Mouse (Mus musculus) kidney, postnatal 25 days (tissue): ENCODE results near the gene Slc22a2.
"Not testable (repeated sequence)": the region's sequence is repeated elsewhere in the genome, so short reads cannot be mapped to it uniquely, and the experiment has no call there.

Experiments used
- DNase-seq, 2 experiments: peaks; one replicate each; pipeline ENCODE4 v3.0.0; 2021; ENCODE audit warnings: mixed read lengths in 2 of 2

Slc22a2 gene

GRCm38 (mm10) chr17:12583991-12584390 is at the start of gene Slc22a2:
Slc22a2 (plus strand) TSS chr17:12584132.
- DNase-seq, result peak; percentile 54 to 82

- peak; percentile 86 for DNase-seq
Measured at GRCm38 (mm10) chr17:12534353-12535145, 49.4 kb upstream of the Slc22a2 start.

- peak in 1 of 2 experiments; percentile 20 for DNase-seq
Measured at GRCm38 (mm10) chr17:12562215-12562614, 21.7 kb upstream of the Slc22a2 start.

- DNase-seq, result not testable (repeated sequence)
Measured at GRCm38 (mm10) chr17:12564481-12565000, 19.4 kb upstream of the Slc22a2 start.

GRCm38 (mm10) chr17:12565443-12565842 is 18.5 kb upstream of the Slc22a2 start:
- DNase-seq, result no peak

GRCm38 (mm10) chr17:12571316-12571715 is 12.6 kb upstream of the Slc22a2 start:
- DNase-seq, result peak in 1 of 2 experiments; percentile 54

- no peak for DNase-seq
Measured at GRCm38 (mm10) chr17:12571924-12572463, 11.9 kb upstream of the Slc22a2 start.

GRCm38 (mm10) chr17:12575391-12575790 is 8.5 kb upstream of the Slc22a2 start:
- peak in 1 of 2 experiments; percentile 53 for DNase-seq

- DNase-seq, result peak in 1 of 2 experiments; percentile 28
Measured at GRCm38 (mm10) chr17:12577096-12577495, 6.8 kb upstream of the Slc22a2 start.

GRCm38 (mm10) chr17:12585366-12585765 is 1.4 kb downstream of the Slc22a2 start:
- DNase-seq, result peak in 1 of 2 experiments; percentile 55

- peak in 1 of 2 experiments; percentile 21 for DNase-seq
Measured at GRCm38 (mm10) chr17:12586966-12587365, 3.0 kb downstream of the Slc22a2 start.

GRCm38 (mm10) chr17:12588801-12589247 is 4.9 kb downstream of the Slc22a2 start:
- DNase-seq, result peak in 1 of 2 experiments; percentile 39

- peak in 1 of 2 experiments; percentile 19 for DNase-seq
Measured at GRCm38 (mm10) chr17:12590911-12591625, 7.1 kb downstream of the Slc22a2 start.

- DNase-seq, result peak in 1 of 2 experiments; percentile 27
Measured at GRCm38 (mm10) chr17:12595846-12596515, 12.0 kb downstream of the Slc22a2 start.

GRCm38 (mm10) chr17:12606634-12607033 is 22.7 kb downstream of the Slc22a2 start:
- no peak for DNase-seq

- peak in 1 of 2 experiments; percentile 51 for DNase-seq
Measured at GRCm38 (mm10) chr17:12607202-12607601, 23.3 kb downstream of the Slc22a2 start.

GRCm38 (mm10) chr17:12614511-12615385 is 30.8 kb downstream of the Slc22a2 start:
- no peak for DNase-seq

- no peak for DNase-seq
Measured at GRCm38 (mm10) chr17:12615429-12615828, 31.5 kb downstream of the Slc22a2 start.

GRCm38 (mm10) chr17:12619641-12620040 is 35.7 kb downstream of the Slc22a2 start:
- DNase-seq, result no peak

GRCm38 (mm10) chr17:12627983-12628382 is 44.1 kb downstream of the Slc22a2 start:
- DNase-seq, result no peak

GRCm38 (mm10) chr17:12630976-12631730 is 47.2 kb downstream of the Slc22a2 start:
- no peak for DNase-seq
